In genomic region chr10:94521776-94522175, GRCm38 (mm10) we compare ENCODE assay signal across 13 mouse cellular contexts.
A peak's percentile ranks its signal among the peaks of the same experiment; 100 is the strongest.
DNase-seq lines count a peak whose midpoint lies in the region; ATAC-seq lines count a peak whose summit lies in the region.
"Had no signal": no experiment of that assay in that cellular context is flagged by ENCODE, and none has a peak within 500 bp of the region (broad histone marks: within the 10 kb centered on the region; RNA-seq: fewer than 3 reads in every experiment).

No protein-coding gene starts in this region.

- H3K27me3 ChIP-seq in hindbrain, embryonic 10.5 days (ENCODE audit: insufficient read depth, poor library complexity, severe bottlenecking) = peaks cover 31% of the 10 kb centered on the region
- H3K27me3 ChIP-seq in hindbrain, embryonic 12.5 days = peaks cover 14% of the 10 kb centered on the region
- H3K27me3 ChIP-seq in embryonic facial prominence, embryonic 10.5 days (replicated peaks; ENCODE audit: low read depth, poor library complexity, severe bottlenecking) = peaks cover 36% of the 10 kb centered on the region
- peaks cover 4% of the 10 kb centered on the region for H3K27me3 ChIP-seq in midbrain, embryonic 11.5 days (ENCODE audit: control insufficient read depth, insufficient read depth, low read length)

- H3K4me1 ChIP-seq in hindbrain, embryonic 10.5 days (replicated peaks) = peaks cover 57% of the 10 kb centered on the region
- H3K4me1 ChIP-seq in hindbrain, embryonic 12.5 days = peaks cover 31% of the 10 kb centered on the region
- H3K4me1 ChIP-seq in embryonic facial prominence, embryonic 10.5 days = peaks cover 60% of the 10 kb centered on the region
- H3K4me1 ChIP-seq in midbrain, embryonic 11.5 days (ENCODE audit: control insufficient read depth, insufficient read depth, low read length) = peaks cover 11% of the 10 kb centered on the region

- H3K4me2 ChIP-seq in hindbrain, embryonic 12.5 days (replicated peaks) = no peak overlapping the region
- H3K4me2 ChIP-seq in midbrain, embryonic 11.5 days = no peak overlapping the region
- H3K4me2 ChIP-seq: hindbrain, embryonic 15.5 days; midbrain, embryonic 13.5 days had no signal

- intact Hi-C loops in left cerebral cortex, postnatal 14 days (cut with DNase I) = no loop called here

- no peak for ATAC-seq in CD4-positive, CD25-positive, alpha-beta regulatory T cell, adult 4 months
- no peak for ATAC-seq in hindbrain, embryonic 12.5 days (ENCODE audit: low FRiP score)
- ATAC-seq in neutrophil, adult 5-6 weeks (ENCODE audit: extremely low read depth, insufficient number of reproducible peaks, low FRiP score, poor library complexity, severe bottlenecking) = peak; percentile 28; the same call in 1 of the 2 replicates
- ATAC-seq in midbrain, embryonic 11.5 days (ENCODE audit: low FRiP score) = no peak

- peak; percentile 7 for DNase-seq in CD4-positive, CD25-positive, alpha-beta regulatory T cell, adult 2 months (ENCODE audit: low read depth, low spot score)
- DNase-seq in hindbrain, embryonic 10.5 days (ENCODE audit: low spot score) = peak; percentile 31
- no peak for DNase-seq in embryonic facial prominence, embryonic 10.5 days (ENCODE audit: low spot score)
- no peak for DNase-seq in left cerebral cortex, postnatal 14 days (ENCODE audit: low spot score in 2 of 2)
- DNase-seq in midbrain, embryonic 11.5 days (ENCODE audit: low spot score, missing footprints) = no peak
- DNase-seq: kidney, postnatal 10 days; layer of hippocampus, postnatal 36 days; right cerebral cortex, postnatal 4 days had no signal

- 0 out of 2 replicates have a peak overlapping the region, but pooled peaks have one; percentile 54 for H3K27ac ChIP-seq in hindbrain, embryonic 10.5 days
- H3K27ac ChIP-seq in hindbrain, embryonic 12.5 days = no peak overlapping the region
- peak overlapping the region; percentile 30; the same call in 1 of the 2 replicates for H3K27ac ChIP-seq in embryonic facial prominence, embryonic 10.5 days (replicated peaks)
- H3K27ac ChIP-seq in midbrain, embryonic 11.5 days (ENCODE audit: low read depth, low read length) = no peak overlapping the region
- H3K27ac ChIP-seq: hindbrain, embryonic 15.5 days; midbrain, embryonic 13.5 days had no signal

- H3K9me3 ChIP-seq in hindbrain, embryonic 10.5 days = no peaks in the 10 kb centered on the region
- H3K9me3 ChIP-seq in hindbrain, embryonic 12.5 days (replicated peaks) = no peaks in the 10 kb centered on the region
- H3K9me3 ChIP-seq in embryonic facial prominence, embryonic 10.5 days = no peaks in the 10 kb centered on the region
- no peaks in the 10 kb centered on the region for H3K9me3 ChIP-seq in midbrain, embryonic 11.5 days (ENCODE audit: control insufficient read depth, low read length)
- H3K9me3 ChIP-seq: hindbrain, embryonic 15.5 days; midbrain, embryonic 13.5 days had no signal

- WGBS in hindbrain, embryonic 10.5 days = 20% methylated on average over 10 of the region's 10 CpGs
- 28% methylated on average over 9 of the region's 10 CpGs for whole genome bisulfite sequencing in hindbrain, embryonic 12.5 days
- WGBS in embryonic facial prominence, embryonic 10.5 days = 20% methylated on average over 10 of the region's 10 CpGs
- 29% methylated on average over 10 of the region's 10 CpGs for WGBS in midbrain, embryonic 11.5 days

- H3K36me3 ChIP-seq in hindbrain, embryonic 10.5 days = no peaks in the 10 kb centered on the region
- no peaks in the 10 kb centered on the region for H3K36me3 ChIP-seq in hindbrain, embryonic 12.5 days
- H3K36me3 ChIP-seq in embryonic facial prominence, embryonic 10.5 days (replicated peaks) = no peaks in the 10 kb centered on the region
- H3K36me3 ChIP-seq in midbrain, embryonic 11.5 days (ENCODE audit: control insufficient read depth, insufficient read depth, low read length) = no peaks in the 10 kb centered on the region
- H3K36me3 ChIP-seq: hindbrain, embryonic 15.5 days; midbrain, embryonic 13.5 days had no signal

- H3K4me3 ChIP-seq in hindbrain, embryonic 10.5 days = no peak overlapping the region
- no peak overlapping the region for H3K4me3 ChIP-seq in hindbrain, embryonic 12.5 days
- H3K4me3 ChIP-seq in embryonic facial prominence, embryonic 10.5 days = no peak overlapping the region
- H3K4me3 ChIP-seq in midbrain, embryonic 11.5 days (ENCODE audit: low read depth, low read length) = no peak overlapping the region
- H3K4me3 ChIP-seq: hindbrain, embryonic 15.5 days; midbrain, embryonic 13.5 days had no signal

- no peak overlapping the region for H3K9ac ChIP-seq in hindbrain, embryonic 12.5 days
- H3K9ac ChIP-seq in midbrain, embryonic 11.5 days (ENCODE audit: low read length) = no peak overlapping the region
- H3K9ac ChIP-seq: hindbrain, embryonic 15.5 days; midbrain, embryonic 13.5 days had no signal

Comparison
In these comparisons a context has a peak if more than half of its experiments do, and no peak if none do; other contexts are left out.
1. H3K27ac ChIP-seq: peak in hindbrain, embryonic 10.5 days (single experiment) and embryonic facial prominence, embryonic 10.5 days (single experiment); none in hindbrain, embryonic 12.5 days (single experiment) and midbrain, embryonic 11.5 days (single experiment).
2. DNase-seq: peak in CD4-positive, CD25-positive, alpha-beta regulatory T cell, adult 2 months (single experiment) and hindbrain, embryonic 10.5 days (single experiment); none in embryonic facial prominence, embryonic 10.5 days (single experiment), left cerebral cortex, postnatal 14 days (0 of 2) and midbrain, embryonic 11.5 days (single experiment).